Mouse (Mus musculus) C2C12 (cell line): ENCODE results near the gene Trmt1. TPM values are rescaled to one million over a fixed set of nuclear protein-coding genes. Genes with fewer than 3 reads are reported as not detected.

Experiments
- H3K27me3 ChIP-seq: one replicate; pipeline ENCODE4 v1.6.1; 2011; ENCODE audit not compliant: control insufficient read depth, insufficient read depth, insufficient read length
- H3K36me3 ChIP-seq: one replicate; pipeline ENCODE4 v1.6.1; 2011; ENCODE audit not compliant: control insufficient read depth, insufficient read depth
- H3K4me3 ChIP-seq: one replicate; pipeline ENCODE4 v1.5.1; 2011; ENCODE audit warnings: mild to moderate bottlenecking, control low read depth; ENCODE audit not compliant: poor library complexity, insufficient read depth, severe bottlenecking
- H3K79me2 ChIP-seq: one replicate; pipeline ENCODE4 v1.6.1; 2011; ENCODE audit not compliant: control insufficient read depth, insufficient read depth
- H3K79me3 ChIP-seq: one replicate; pipeline ENCODE4 v1.6.1; 2011; ENCODE audit warnings: low read depth, control low read depth
- H3ac ChIP-seq: one replicate; pipeline ENCODE3; 2011; ENCODE audit warnings: low read depth; ENCODE audit not compliant: control insufficient read depth, insufficient read length
- CEBPB ChIP-seq: IDR thresholded peaks from one replicate; pipeline ENCODE4 v1.6.1; 2011; ENCODE audit warnings: low read depth, mild to moderate bottlenecking, control low read depth, moderate library complexity
- CTCF ChIP-seq: IDR thresholded peaks from one replicate; pipeline ENCODE4 v1.5.1; 2011; ENCODE audit not compliant: control insufficient read depth, insufficient read depth, insufficient read length
- FOSL1 ChIP-seq: IDR thresholded peaks from one replicate; pipeline ENCODE4 v1.8.0; 2011; ENCODE audit warnings: mild to moderate bottlenecking, low read length; ENCODE audit not compliant: poor library complexity, insufficient read depth, severe bottlenecking
- MAX ChIP-seq: IDR thresholded peaks from one replicate; pipeline ENCODE4 v1.6.1; 2011; ENCODE audit warnings: mild to moderate bottlenecking, control low read depth
- MYOD1 ChIP-seq: IDR thresholded peaks from one replicate; pipeline ENCODE4 v1.6.1; 2011; ENCODE audit warnings: low read depth; ENCODE audit not compliant: control insufficient read depth, insufficient read length
- MYOG ChIP-seq: IDR thresholded peaks from one replicate; pipeline ENCODE4 v1.6.1; 2011; ENCODE audit not compliant: control insufficient read depth, insufficient read length; ENCODE audit errors: extremely low read depth
- USF1 ChIP-seq: IDR thresholded peaks from one replicate; pipeline ENCODE4 v1.6.1; 2011; ENCODE audit warnings: low read depth, mild to moderate bottlenecking, control low read depth, moderate library complexity
- polyA plus RNA-seq: library from polyadenylated mRNA; unstranded; fragments of >200 nt; fragmentation: generic; extraction: Trizol; gene quantifications from one replicate; pipeline ENCODE4 v1.2.1, GENCODE M21; 2012; ENCODE audit warnings: missing spikeins

Gene Trmt1
- polyA plus RNA-seq, 1 experiment, result 117 TPM

GRCm38 (mm10) chr8:84661961-84662571, 24.0 kb upstream of the Trmt1 start:
- Histone ChIP-seq H3K79me3 (peaks cover 29% of the 10 kb centered on the region), H3K79me2 (peaks cover 59% of the 10 kb centered on the region), H3ac (peak overlapping the region; percentile 88), H3K27me3 (no peaks in the 10 kb centered on the region), H3K36me3 (no peaks in the 10 kb centered on the region), H3K4me3 (peak overlapping the region; percentile 83)
- TF ChIP-seq CTCF (no peak), USF1 (no peak), MYOD1 (no peak), MYOG (no peak), FOSL1 (no peak), CEBPB (no peak), MAX (no peak)

- Histone ChIP-seq H3K36me3 (no peaks in the 10 kb centered on the region), H3ac (peak within 1 kb of the TSS; percentile 88), H3K79me2 (peaks cover 61% of the 10 kb centered on the region), H3K27me3 (no peaks in the 10 kb centered on the region), H3K79me3 (peaks cover 29% of the 10 kb centered on the region), H3K4me3 (peak within 1 kb of the TSS; percentile 83)
- TF ChIP-seq MAX (no peak), USF1 (no peak), CTCF (no peak), CEBPB (no peak), FOSL1 (no peak), MYOD1 (no peak), MYOG (no peak)
These were observed 23.5 kb upstream of the Trmt1 start, which contains the start of gene Ier2 for GRCm38 (mm10) chr8:84662581-84663065. Gene Ier2 (minus strand): TSS chr8:84662852.

DNA sequence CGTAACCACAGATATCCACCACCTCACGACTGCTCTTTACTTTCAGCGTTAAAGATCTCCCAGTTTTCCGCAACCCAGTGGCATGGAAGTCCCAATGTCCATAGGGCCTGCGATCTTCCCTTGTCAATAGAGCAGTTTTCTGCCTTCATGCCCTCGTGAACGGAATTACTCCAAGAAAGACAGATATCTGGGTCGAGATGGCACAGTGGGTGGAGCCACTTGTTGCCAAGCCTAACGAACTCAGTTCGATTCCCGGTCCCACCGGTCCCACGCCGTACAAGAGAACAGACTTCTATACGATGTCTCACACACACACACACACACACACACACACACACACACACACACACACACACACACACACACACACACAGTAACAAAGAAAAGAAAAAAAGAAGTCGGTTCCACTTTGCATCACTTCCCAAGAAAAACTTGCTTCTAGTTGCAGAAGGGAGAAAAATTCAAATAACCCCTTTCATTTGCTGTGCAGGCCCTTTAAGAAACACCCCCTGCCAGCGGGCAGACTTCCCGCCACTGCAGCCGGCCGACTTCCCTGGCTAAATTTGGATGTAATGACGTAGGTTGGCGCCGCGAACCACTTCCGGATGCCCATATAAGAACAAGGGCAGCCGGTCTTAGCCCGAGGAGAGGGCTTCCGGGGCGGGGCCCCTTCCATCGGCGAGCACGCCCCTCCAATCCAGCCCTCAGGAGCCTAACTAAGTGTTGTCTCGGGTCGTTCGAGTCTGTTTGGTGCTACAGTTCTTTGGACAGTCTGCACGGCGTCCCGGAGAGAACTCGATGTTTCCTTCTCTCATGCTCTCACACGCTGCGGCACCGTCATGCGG, 22.4 kb upstream of the Trmt1 start:
- Histone ChIP-seq H3K79me2 (peaks cover 61% of the 10 kb centered on the region), H3K27me3 (no peaks in the 10 kb centered on the region), H3K4me3 (peak overlapping the region; percentile 48), H3K79me3 (peaks cover 29% of the 10 kb centered on the region), H3K36me3 (no peaks in the 10 kb centered on the region), H3ac (peak overlapping the region; percentile 77)
- TF ChIP-seq FOSL1, result no peak
- no peak for TF ChIP-seq USF1
- TF ChIP-seq CTCF, result no peak
- no peak for TF ChIP-seq MYOD1
- TF ChIP-seq MYOG, result no peak
- TF ChIP-seq CEBPB, result no peak
- no peak for TF ChIP-seq MAX

DNA sequence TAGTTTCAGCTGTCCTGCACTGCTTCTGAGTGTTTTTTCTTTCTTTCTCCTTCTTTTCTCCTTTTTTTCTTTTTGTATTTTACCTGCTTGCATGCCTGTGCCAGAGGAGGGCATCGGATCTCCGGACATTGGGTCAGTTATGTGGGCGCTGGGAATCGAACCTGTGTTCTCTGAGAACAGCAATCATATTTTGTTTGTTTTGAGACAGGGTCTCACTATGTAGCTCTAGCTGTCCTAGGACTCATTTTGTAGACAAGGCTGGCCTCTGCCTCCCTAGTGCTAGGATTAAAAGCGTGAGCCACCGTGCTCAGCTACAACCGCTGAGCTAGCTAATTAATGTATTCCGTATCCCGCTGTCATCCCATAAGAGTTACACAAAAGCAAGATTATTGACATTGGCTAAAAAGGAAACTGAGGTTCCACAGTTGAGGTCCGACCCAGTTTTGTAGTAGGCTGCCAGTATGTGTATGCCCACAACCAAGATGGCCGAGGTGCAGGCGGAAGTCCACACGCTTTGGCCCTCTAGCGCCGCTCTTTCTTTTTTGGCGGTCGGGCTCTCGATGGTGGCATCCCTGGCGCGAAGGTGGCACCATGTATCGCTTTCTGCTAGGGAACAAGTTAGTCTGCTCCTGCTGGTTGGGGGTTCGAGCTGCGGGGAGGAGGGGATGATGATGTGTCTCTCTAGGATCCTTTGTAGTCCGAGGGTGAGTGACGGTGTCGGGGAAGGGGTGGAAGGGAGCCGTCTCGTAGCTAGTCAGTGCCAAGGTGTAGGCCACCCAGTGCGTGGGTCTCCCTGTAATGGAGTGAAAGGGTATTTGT, 21.3 kb upstream of the Trmt1 start:
- peaks cover 58% of the 10 kb centered on the region for H3K79me2 ChIP-seq
- H3K79me3 ChIP-seq, result peaks cover 29% of the 10 kb centered on the region
- H3ac ChIP-seq, result peak overlapping the region; percentile 80
- peak overlapping the region; percentile 48 for H3K4me3 ChIP-seq
- TF ChIP-seq USF1, result no peak
- TF ChIP-seq MAX, result peak; percentile 41
- no peaks in the 10 kb centered on the region for H3K36me3 ChIP-seq
- no peaks in the 10 kb centered on the region for H3K27me3 ChIP-seq

- H3K36me3 ChIP-seq, result no peaks in the 10 kb centered on the region
- no peaks in the 10 kb centered on the region for H3K27me3 ChIP-seq
- H3K79me2 ChIP-seq, result peaks cover 51% of the 10 kb centered on the region
- TF ChIP-seq CEBPB, result no peak
- peak overlapping the region; percentile 80 for H3ac ChIP-seq
- peak overlapping the region; percentile 48 for H3K4me3 ChIP-seq
- H3K79me3 ChIP-seq, result peaks cover 29% of the 10 kb centered on the region
These were observed 20.7 kb upstream of the Trmt1 start for GRCm38 (mm10) chr8:84665385-84665893.
